Mouse (Mus musculus): ENCODE measurements at regions not wholly inside any gene's neighbourhood (a gene's known extent, or its start where the extent isn't known, plus 50 kb on each side); places are given as distances from the start of the nearest gene placed in this dataset.

DNA sequence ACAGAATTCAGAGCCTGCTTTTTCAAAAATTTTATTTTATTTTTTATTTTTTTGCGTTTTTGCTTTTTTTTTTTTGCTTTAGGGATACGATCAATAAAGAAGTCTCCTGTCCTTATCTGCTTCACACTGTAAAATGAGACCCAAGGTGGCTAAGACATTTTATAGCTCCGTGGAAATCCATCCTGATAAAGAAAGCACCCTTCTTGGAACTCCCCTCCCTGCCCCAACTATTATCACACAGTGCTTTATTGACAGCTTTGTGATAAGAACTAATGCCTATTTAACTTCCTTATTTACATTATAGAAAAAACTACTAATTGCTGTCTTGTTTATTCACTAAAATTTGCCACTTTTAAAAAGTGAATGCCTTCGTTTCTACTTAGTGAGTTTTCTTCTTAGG, 179.0 kb upstream of the Dmrta1 start:
- no peak for TF ChIP-seq CTCF (IDR thresholded peaks at IDR 0.05; ENCODE audit: control insufficient read depth, insufficient read depth, insufficient read length)
- TF ChIP-seq USF1 (IDR thresholded peaks at IDR 0.05; ENCODE audit: low read depth): no peak
- TF ChIP-seq MYOG (IDR thresholded peaks at IDR 0.05; ENCODE audit: control insufficient read depth, extremely low read depth, insufficient read length): no peak
- no peak for TF ChIP-seq MAX (IDR thresholded peaks at IDR 0.05)
- no peak for TF ChIP-seq MYOD1 (IDR thresholded peaks at IDR 0.05; ENCODE audit: control insufficient read depth, insufficient read length, low read depth)
- no peak for TF ChIP-seq CEBPB (IDR thresholded peaks at IDR 0.05; ENCODE audit: low read depth)
- no peak for TF ChIP-seq FOSL1 (IDR thresholded peaks at IDR 0.05; ENCODE audit: insufficient read depth, low read length, poor library complexity, severe bottlenecking)

All from C2C12 (cell line).